Mouse (Mus musculus) hindlimb bud, embryonic 11.5 days (tissue): ENCODE measurements around the gene Galnt10.

Experiments
- DNase-seq: peaks from one replicate; pipeline ENCODE4 v3.0.0-alpha.2; 2012; ENCODE audit warnings: low read depth, low spot score; ENCODE audit errors: extremely low spot score

Gene Galnt10

GRCm38 (mm10) chr11:57657370-57658072 lies 12.3 kb downstream of the Galnt10 start:
- no peak for DNase-seq

- no peak for DNase-seq
Measured at GRCm38 (mm10) chr11:57658214-57658613, 13.0 kb downstream of the Galnt10 start.

DNA sequence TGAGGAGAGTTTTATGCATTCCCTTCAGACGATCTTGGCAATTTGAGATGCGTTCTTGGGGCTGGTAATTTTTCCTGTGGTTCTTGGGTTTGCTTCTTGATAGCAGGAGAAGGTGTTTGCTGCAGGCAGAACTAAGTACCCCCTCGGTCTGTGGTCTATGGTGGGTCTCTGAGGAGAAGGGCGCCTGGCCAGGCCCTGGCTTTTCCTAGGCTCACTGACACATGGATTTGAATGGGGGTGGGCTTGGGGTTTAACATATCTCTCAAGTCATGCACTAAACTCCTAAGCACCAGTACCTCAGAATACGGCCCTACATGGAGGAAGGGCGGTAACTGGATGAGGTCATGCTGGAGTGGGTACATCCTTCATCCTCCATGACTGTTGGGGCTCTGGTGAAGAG lies 13.5 kb downstream of the Galnt10 start:
- DNase-seq, result no peak

- DNase-seq, result no peak
Measured at GRCm38 (mm10) chr11:57660156-57660555, 14.9 kb downstream of the Galnt10 start.

DNA sequence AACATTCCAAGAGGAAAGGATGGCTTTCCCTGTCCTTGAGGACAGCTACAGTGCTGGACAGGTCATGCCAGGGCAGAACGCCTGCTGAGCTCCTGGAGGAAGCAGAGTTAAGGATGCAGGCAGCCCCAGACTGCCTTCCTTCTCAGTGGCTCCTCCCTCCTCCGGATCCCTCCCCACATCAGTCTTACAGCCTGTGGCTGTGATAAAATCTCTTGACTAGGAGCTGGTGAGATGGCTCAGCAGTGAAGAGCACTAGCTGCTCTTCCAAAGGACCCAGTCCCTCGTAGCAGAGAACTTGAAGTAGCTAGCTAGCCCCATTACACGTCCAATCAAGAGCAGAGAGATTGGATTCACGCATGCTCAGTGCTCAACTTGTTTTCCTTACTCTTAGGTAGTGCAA lies 15.6 kb downstream of the Galnt10 start:
- DNase-seq, result no peak

DNA sequence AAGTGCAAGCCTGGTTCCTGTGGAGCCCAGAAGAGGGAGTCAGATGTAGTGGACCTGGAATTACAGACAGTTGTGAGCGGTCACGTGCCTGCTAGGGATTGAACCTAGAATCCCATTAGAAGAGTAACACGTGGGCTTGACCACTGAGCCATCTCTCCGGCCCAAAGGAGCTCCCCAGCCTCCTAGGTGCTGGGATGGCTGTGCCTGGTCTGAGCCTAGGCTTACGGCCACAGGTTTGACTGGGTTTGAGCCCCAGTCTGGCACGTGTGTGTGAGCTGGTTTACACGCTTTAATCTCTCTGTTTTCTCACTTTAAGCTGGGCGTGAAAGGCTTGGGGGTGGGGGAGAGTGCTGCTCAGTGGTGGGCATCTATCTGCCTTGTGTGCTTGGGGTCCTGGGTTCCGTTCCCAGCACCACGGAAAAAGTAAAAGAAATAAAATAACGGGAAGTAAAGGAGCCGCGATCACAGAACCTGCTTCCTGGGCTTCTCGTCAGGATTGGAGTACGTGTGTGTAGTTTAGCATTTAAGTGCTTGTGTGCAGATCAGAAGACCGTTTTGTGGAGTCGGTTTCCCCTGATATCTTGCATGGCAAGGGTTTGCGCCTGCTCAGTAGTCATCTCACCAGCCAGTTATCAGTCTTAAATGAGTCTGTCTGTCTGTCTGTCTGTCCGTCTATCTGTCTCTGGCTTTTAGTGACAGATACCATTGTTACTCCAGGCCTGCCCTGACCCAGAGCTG lies 16.4 kb downstream of the Galnt10 start:
- no peak for DNase-seq

GRCm38 (mm10) chr11:57662231-57662630 lies 17.0 kb downstream of the Galnt10 start:
- DNase-seq, result no peak

GRCm38 (mm10) chr11:57663271-57663670 lies 18.0 kb downstream of the Galnt10 start:
- DNase-seq, result no peak

GRCm38 (mm10) chr11:57664741-57665140 lies 19.5 kb downstream of the Galnt10 start:
- DNase-seq, result no peak

DNA sequence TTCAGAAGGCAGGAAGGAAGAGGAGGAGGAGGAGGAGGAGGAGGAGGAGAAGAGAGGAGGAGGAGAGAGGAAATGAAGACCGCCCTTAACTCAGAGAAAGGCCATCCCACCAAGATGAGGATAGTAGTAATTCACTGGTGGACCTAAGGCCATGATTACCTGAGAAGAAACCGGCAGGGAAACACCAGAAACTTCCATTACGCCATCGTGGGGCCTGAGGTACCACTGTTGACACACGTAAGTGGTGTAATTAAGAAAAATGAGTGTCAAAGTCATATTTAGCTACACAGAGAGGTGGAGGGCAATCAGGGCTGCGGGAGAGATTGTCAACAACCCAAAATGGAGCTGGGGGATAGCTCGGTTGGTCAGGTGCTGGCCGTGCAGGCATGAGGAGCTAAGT lies 23.0 kb downstream of the Galnt10 start:
- no peak for DNase-seq

- no peak for DNase-seq
Measured at GRCm38 (mm10) chr11:57669522-57669921, 24.3 kb downstream of the Galnt10 start.

DNA sequence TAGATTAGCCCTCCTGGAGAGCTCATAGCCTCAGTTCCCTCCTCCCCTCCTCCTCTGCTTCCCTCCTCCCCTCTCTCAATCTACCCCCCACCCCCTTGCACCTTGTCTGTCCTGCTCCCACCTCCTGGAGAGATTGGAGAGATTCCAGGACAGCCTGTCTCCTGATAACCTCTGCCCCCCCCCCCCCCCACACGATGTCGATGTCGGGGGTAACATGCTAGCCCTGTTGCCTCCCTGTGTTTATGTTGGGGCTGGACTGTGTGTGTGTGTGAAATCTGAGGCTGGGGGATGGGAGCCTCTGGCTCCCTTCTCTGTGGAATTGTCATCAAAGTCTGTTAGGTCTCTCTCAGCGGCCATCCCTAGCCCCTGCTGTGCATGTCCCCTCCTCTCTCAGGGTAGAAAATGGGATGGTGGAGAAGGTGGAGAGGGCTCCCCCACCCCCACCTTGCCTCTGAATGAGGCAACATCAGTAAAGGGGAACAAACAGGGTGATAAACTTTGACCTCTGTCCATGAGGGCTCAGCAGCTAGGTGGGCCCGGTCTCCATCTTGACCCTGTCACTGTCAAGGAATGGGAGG lies 26.0 kb downstream of the Galnt10 start:
- no peak for DNase-seq

GRCm38 (mm10) chr11:57671797-57672196 lies 26.6 kb downstream of the Galnt10 start:
- no peak for DNase-seq

DNA sequence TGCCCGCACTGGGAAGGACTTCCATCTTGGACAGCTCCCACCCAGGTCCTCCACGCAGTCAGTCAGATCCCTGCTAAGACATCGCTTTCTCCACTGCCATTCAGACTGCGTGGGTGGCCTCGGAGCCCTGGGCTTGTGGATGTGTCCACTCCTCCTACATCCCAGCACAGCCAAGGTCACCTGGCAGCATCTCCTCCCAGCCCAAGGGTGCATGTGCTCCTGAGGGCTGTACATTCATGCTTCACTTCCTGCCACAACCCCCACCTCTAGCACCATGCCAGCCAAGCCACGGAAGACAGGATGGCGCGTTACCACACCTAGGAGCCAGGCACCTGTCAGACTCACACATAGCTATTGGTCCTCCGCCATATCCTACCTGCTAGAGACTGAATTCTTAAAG lies 27.8 kb downstream of the Galnt10 start:
- DNase-seq, result no peak

DNA sequence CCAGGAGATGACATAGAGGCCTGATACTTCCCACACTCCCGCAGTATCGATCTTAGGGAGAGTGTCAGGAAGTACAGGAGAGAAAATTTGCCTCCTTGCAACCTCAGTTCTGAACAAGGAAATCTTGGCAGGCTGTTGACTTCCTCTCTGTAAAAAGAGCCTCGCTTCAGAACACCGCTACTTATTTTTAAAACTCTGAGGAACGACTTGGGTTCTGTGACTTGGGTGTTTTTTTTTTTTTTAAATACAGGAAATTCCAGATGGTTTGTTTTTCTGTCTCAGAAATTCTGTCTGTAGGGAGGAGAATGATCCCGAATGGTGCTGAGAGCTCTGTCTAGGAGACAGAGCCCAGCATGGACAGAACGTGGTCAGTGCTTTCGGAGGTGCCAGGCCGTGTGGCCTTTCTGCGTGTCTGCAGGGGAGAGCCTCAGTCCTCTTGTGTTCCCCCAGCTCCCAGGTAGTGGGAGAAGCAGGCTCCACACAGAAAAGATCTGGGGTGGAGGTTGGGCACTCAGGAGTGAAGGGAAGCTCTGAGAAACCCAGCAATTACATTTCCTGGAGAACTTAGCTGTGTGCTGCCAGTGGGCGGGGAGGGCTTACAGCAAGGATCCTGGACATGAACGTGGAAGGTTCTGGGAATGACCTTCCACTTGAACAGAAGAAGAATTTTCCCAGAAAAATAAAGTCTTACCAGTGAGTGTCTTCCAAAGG lies 28.9 kb downstream of the Galnt10 start:
- no peak for DNase-seq

GRCm38 (mm10) chr11:57677261-57677660 lies 32.0 kb downstream of the Galnt10 start:
- no peak for DNase-seq

DNA sequence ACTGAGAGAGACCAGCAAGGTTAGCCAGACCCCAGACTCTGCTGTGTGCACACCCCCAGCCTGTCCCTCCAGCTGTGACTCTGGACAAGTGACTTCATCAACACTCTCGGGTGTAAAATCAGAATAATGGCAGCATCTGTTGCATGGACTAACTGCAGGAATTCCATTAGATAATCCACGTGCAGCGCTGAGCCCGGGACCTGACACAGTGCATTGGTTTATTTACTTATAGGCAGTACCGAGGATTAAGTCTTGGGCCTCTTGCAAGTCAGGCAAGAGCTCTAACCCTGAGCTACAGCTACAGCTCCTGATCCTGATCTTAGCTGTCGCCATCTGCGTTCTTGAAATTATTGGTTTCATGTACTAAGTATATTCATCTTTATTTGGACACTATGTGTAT lies 37.3 kb downstream of the Galnt10 start:
- DNase-seq, result no peak

GRCm38 (mm10) chr11:57683125-57683524 lies 37.9 kb downstream of the Galnt10 start:
- no peak for DNase-seq

DNA sequence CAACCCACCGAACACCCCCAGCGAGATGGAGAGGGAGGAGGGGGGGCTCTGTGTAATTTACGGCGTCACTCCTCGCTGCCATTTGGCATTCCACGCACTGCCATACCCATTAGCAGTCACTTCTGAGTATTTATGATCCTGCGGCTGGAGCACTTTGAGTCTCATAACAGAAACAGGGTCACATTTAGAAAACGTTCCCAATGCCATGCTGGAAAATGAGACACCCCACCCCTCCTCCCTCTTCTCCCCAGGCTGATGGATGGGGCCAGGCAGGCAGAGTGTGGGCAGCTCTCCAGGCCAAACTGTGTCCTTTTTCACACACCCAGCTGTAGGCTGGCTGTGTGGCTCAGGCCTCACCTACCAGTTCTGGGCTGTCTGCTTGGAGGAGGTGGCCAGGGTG lies 38.7 kb downstream of the Galnt10 start:
- DNase-seq, result no peak

DNA sequence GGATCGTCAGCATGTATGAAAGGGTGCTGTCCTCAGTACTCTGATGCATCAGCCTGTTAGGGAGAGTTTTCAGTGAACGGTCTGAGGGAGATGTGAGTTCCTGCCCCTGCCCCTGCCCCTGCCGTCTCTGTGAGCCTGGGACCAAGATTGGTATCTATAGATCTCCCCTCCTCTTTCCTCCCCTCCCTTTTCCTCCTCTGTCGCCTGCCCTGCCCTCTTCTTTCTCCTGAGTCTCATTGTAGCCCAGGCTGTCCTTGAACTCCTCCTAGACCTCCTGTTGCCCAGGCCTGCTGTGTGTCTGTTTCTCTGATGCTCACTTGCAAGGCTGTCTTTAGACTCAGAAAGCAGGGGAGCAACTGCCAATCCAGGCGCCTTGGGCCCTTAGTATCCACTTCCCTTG lies 39.6 kb downstream of the Galnt10 start:
- DNase-seq, result no peak

DNA sequence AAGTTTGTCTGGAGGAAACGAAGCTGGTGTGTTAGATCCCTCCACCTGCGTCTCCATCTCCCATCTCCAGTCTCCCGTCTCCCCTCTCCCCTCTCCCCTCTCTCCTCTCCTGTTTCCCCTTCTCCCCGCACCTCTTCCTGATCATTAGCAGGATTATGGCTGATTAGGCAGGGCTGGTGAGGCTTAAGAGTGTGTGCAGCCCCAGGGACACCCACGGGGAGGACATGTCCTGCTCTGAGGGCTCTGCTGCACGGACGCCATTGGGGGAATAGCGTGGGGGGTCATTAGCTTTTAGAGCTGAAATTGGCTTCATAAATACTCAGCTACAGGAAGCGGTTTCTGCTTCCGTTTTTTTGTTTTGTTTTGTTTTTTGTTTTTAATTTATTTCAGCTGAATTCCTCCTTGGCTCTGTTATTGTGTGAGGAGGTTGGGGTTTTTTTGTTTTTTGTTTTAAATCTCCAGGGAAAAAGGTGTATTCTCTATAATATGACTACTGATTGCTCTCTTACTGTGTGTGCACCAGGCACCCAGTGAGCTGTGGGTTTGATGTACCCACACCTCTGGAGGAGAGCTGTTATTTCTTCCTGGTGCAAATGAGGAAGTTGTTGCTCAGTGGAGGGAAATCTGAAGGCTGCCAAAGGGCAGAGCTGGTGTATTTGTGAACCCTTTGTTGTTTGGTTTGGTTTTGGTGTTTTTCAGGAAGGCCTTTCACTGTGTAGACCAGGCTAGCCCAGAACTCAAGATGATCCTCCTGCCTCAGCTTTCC lies 40.6 kb downstream of the Galnt10 start:
- no peak for DNase-seq
